Comparison of ENCODE assay signal across 14 mouse cellular contexts in the genomic region with DNA sequence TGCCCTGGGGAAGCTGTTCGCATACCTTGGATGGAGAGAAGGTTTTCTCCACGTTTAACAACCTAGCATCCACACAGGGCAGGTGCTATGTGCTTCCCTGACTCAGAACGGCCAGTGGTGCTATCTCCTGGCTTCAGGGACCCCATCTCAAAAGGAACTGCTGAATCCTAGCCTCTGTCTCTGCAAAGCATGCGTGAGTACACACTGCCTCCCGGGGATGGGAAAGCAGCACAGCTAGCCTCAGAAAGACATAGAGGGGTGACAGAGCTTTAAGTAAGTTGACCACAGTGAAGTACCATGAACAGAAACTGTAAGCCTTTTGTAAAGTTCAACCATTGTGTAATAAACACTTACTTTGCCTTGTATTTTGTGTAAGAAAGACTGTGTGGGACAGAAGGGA. TPM values are rescaled to one million over a fixed set of nuclear protein-coding genes. Genes with fewer than 3 reads are reported as not detected.
A peak's percentile ranks its signal among the peaks of the same experiment; 100 is the strongest.
DNase-seq lines count a peak whose midpoint lies in the region; ATAC-seq and TF ChIP-seq lines count a peak whose summit lies in the region.
"Had no signal": no experiment of that assay in that cellular context is flagged by ENCODE, and none has a peak within 500 bp of the region (broad histone marks: within the 10 kb centered on the region; RNA-seq: fewer than 3 reads in every experiment).

No protein-coding gene starts in this region.

- ATAC-seq in forebrain, embryonic 15.5 days (replicated peaks): 0 out of 2 replicates have a peak, but pooled peaks have one; percentile 11
- ATAC-seq in kidney, postnatal 0 days (replicated peaks; ENCODE audit: low FRiP score, low read depth): no peak
- ATAC-seq in limb, embryonic 15.5 days (ENCODE audit: insufficient number of reproducible peaks, low FRiP score, low TSS enrichment, low read depth): no peak

- H3K4me2 ChIP-seq in forebrain, embryonic 15.5 days (replicated peaks): no peak overlapping the region
- H3K4me2 ChIP-seq in kidney, postnatal 0 days (ENCODE audit: low read length): peak overlapping the region; percentile 43; the same call in 1 of the 2 replicates
- H3K4me2 ChIP-seq in CH12.LX (ENCODE audit: insufficient read depth, low read depth, poor library complexity, severe bottlenecking): no peak overlapping the region
- H3K4me2 ChIP-seq in limb, embryonic 15.5 days: peak overlapping the region; percentile 37; the same call in 1 of the 2 replicates
- H3K4me2 ChIP-seq: liver, embryonic 13.5 days had no signal

- TF ChIP-seq RAD21 in CH12.LX (IDR thresholded peaks at IDR 0.05; ENCODE audit: low read depth, low read length): peak; percentile 26

- in situ Hi-C loops in CH12.LX (cut with MboI; ENCODE audit: low pct_ligation_motif_present, low pct_unique_long_range_greater_than_20kb, low sequenced_read_pairs): no loop called here

- no peaks in the 10 kb centered on the region for H3K27me3 ChIP-seq in forebrain, embryonic 15.5 days
- H3K27me3 ChIP-seq in forebrain, embryonic 10.5 days (ENCODE audit: poor library complexity, severe bottlenecking): peaks cover 24% of the 10 kb centered on the region; the same call in 1 of the 2 replicates
- peaks cover 6% of the 10 kb centered on the region; the same call in 1 of the 2 replicates for H3K27me3 ChIP-seq in kidney, postnatal 0 days (ENCODE audit: insufficient read depth, low read length)
- H3K27me3 ChIP-seq in CH12.LX (replicated peaks): no peaks in the 10 kb centered on the region
- H3K27me3 ChIP-seq in limb, embryonic 15.5 days: peaks cover 12% of the 10 kb centered on the region; the same call in 1 of the 2 replicates

- H3K4me3 ChIP-seq in forebrain, embryonic 15.5 days: no peak overlapping the region
- no peak overlapping the region for H3K4me3 ChIP-seq in forebrain, embryonic 10.5 days
- H3K4me3 ChIP-seq in kidney, postnatal 0 days (replicated peaks; ENCODE audit: low read depth, low read length): no peak overlapping the region
- no peak overlapping the region for H3K4me3 ChIP-seq in CH12.LX (replicated peaks in 1 of 3; ENCODE audit: low read depth in 2 of 3, low read length in 2 of 3, poor library complexity in 1 of 3)
- H3K4me3 ChIP-seq in limb, embryonic 15.5 days: no peak overlapping the region
- H3K4me3 ChIP-seq: liver, embryonic 13.5 days; megakaryocyte, embryonic 14.5 days had no signal

- peaks cover 11% of the 10 kb centered on the region for H3K4me1 ChIP-seq in forebrain, embryonic 15.5 days
- H3K4me1 ChIP-seq in forebrain, embryonic 10.5 days: peaks cover 17% of the 10 kb centered on the region; the same call in 1 of the 2 replicates
- 0 out of 2 replicates have a peak, but pooled peaks cover 6% of the 10 kb centered on the region for H3K4me1 ChIP-seq in kidney, postnatal 0 days (replicated peaks; ENCODE audit: insufficient read depth, low read length)
- peaks cover 0 to 5% of the 10 kb centered on the region in 2 experiments; a peak in 1 of 4 replicates for H3K4me1 ChIP-seq in CH12.LX (ENCODE audit: control insufficient read depth in 1 of 2, insufficient read depth in 2 of 2)
- peaks cover 11% of the 10 kb centered on the region for H3K4me1 ChIP-seq in limb, embryonic 15.5 days

- TF ChIP-seq POLR2A in CH12.LX (IDR thresholded peaks at IDR 0.05; ENCODE audit: low read depth, low read length): no peak

- dilution Hi-C loops in CH12.LX (cut with MboI; ENCODE audit: extremely low pct_ligation_motif_present, extremely low pct_unique_long_range_greater_than_20kb, low sequenced_read_pairs): no loop called here

- TF ChIP-seq EP300 in CH12.LX (IDR thresholded peaks at IDR 0.05; ENCODE audit: low read length): no peak

- no peaks in the 10 kb centered on the region for H3K79me2 ChIP-seq in CH12.LX (replicated peaks; ENCODE audit: control insufficient read depth, extremely low read depth, insufficient read depth, poor library complexity, severe bottlenecking)

- no peaks in the 10 kb centered on the region for H3K36me3 ChIP-seq in forebrain, embryonic 15.5 days
- H3K36me3 ChIP-seq in forebrain, embryonic 10.5 days (replicated peaks): no peaks in the 10 kb centered on the region
- H3K36me3 ChIP-seq in kidney, postnatal 0 days (ENCODE audit: insufficient read depth, low read length): no peaks in the 10 kb centered on the region
- no peaks in the 10 kb centered on the region for H3K36me3 ChIP-seq in CH12.LX (replicated peaks in 1 of 2; ENCODE audit: control insufficient read depth in 1 of 2, insufficient read depth in 1 of 2, low read length in 1 of 2)
- no peaks in the 10 kb centered on the region for H3K36me3 ChIP-seq in limb, embryonic 15.5 days
- H3K36me3 ChIP-seq: liver, embryonic 13.5 days had no signal

- peak; percentile 47; the same call in 1 of the 2 replicates for TF ChIP-seq CTCF in kidney, postnatal 0 days (IDR thresholded peaks at IDR 0.05; ENCODE audit: low read depth)
- TF ChIP-seq CTCF in CH12.LX (conservative IDR thresholded peaks at IDR 0.05 in 1 of 2, IDR thresholded peaks at IDR 0.05 in 1 of 2; ENCODE audit: low read depth in 2 of 2, low read length in 2 of 2): peak in 1 of 2 experiments; percentile 21; a peak in 1 of 4 replicates

- no peak for DNase-seq in forebrain, embryonic 10.5 days (ENCODE audit: extremely low spot score, low spot score)
- DNase-seq in kidney, postnatal 0 days (ENCODE audit: low spot score): peak; percentile 30
- no peak for DNase-seq in kidney, adult 18-20 months
- DNase-seq in CH12.LX (ENCODE audit: extremely low read depth): no peak
- no peak for DNase-seq in urinary bladder, adult 2 months (ENCODE audit: low spot score)
- DNase-seq in urinary bladder, postnatal 14 days (ENCODE audit: low spot score): no peak
- DNase-seq: heart, postnatal 10 days; kidney, postnatal 14 days; layer of hippocampus, postnatal 36 days; liver, embryonic 13.5 days; right cerebral cortex, postnatal 14 days had no signal

- H3K27ac ChIP-seq in forebrain, embryonic 15.5 days (replicated peaks): no peak overlapping the region
- H3K27ac ChIP-seq in forebrain, embryonic 10.5 days: no peak overlapping the region
- no peak overlapping the region for H3K27ac ChIP-seq in kidney, postnatal 0 days
- no peak overlapping the region for H3K27ac ChIP-seq in CH12.LX (ENCODE audit: insufficient read depth, low read depth)
- H3K27ac ChIP-seq in limb, embryonic 15.5 days: no peak overlapping the region
- H3K27ac ChIP-seq: liver, embryonic 13.5 days had no signal

- no peak overlapping the region for H3K9ac ChIP-seq in forebrain, embryonic 15.5 days (replicated peaks)
- no peak overlapping the region for H3K9ac ChIP-seq in kidney, postnatal 0 days (ENCODE audit: low read depth, low read length)
- H3K9ac ChIP-seq in CH12.LX (ENCODE audit: insufficient read depth, low read depth): no peak overlapping the region
- H3K9ac ChIP-seq in limb, embryonic 15.5 days: no peak overlapping the region
- H3K9ac ChIP-seq: liver, embryonic 13.5 days had no signal

- 68% methylated on average over 5 of the region's 5 CpGs for WGBS in forebrain, embryonic 15.5 days
- WGBS in forebrain, embryonic 10.5 days: 73% methylated on average over 5 of the region's 5 CpGs
- 52% methylated on average over 5 of the region's 5 CpGs for WGBS in kidney, postnatal 0 days
- 51% methylated on average over 5 of the region's 5 CpGs for WGBS in limb, embryonic 15.5 days

- H3K9me3 ChIP-seq in forebrain, embryonic 15.5 days: no peaks in the 10 kb centered on the region
- H3K9me3 ChIP-seq in forebrain, embryonic 10.5 days: no peaks in the 10 kb centered on the region
- H3K9me3 ChIP-seq in kidney, postnatal 0 days (replicated peaks; ENCODE audit: low read length): no peaks in the 10 kb centered on the region
- no peaks in the 10 kb centered on the region for H3K9me3 ChIP-seq in CH12.LX (replicated peaks; ENCODE audit: low read length)
- H3K9me3 ChIP-seq in limb, embryonic 15.5 days: no peaks in the 10 kb centered on the region
- H3K9me3 ChIP-seq: liver, embryonic 13.5 days; megakaryocyte, embryonic 14.5 days had no signal

TF ChIP-seq in CH12.LX, 34 proteins besides CTCF, POLR2A, EP300 and RAD21 (continues in another document):
- TF ChIP-seq ZMIZ1 (IDR thresholded peaks at IDR 0.05; ENCODE audit: low read depth, low read length) (no peak), USF1 (IDR thresholded peaks at IDR 0.05; ENCODE audit: low read depth, low read length) (no peak), SIN3A (IDR thresholded peaks at IDR 0.05; ENCODE audit: low read length) (no peak), PAX5 (IDR thresholded peaks at IDR 0.05; ENCODE audit: low read length) (no peak)

RNA-seq across cellular contexts. Expression of a gene that starts 0.5 kb away (rescaled TPM):
- polyA plus RNA-seq in forebrain, embryonic 15.5 days (2015; fragmentation: Nextera tagmentation; extraction: Ambion mirVana): 49.9 and 51.2 TPM in 2 replicates
- polyA plus RNA-seq in forebrain, embryonic 10.5 days (2016; fragmentation: Nextera tagmentation; extraction: Ambion mirVana): 3.5 and 3.7 TPM in 2 replicates
- 2.0 and 2.7 TPM in 2 replicates for polyA plus RNA-seq in kidney, postnatal 0 days (2015; fragmentation: Nextera tagmentation; extraction: Ambion mirVana)
- total RNA-seq in CH12.LX (2012; rRNA removed): 0.04 TPM in 2 replicates
- 0.14 TPM in 1 of 2 replicates, not detected in the other for total RNA-seq in CH12.LX (2014; rRNA removed)
- 0.17 TPM in 1 of 2 replicates, not detected in the other for polyA plus RNA-seq in CH12.LX (2012; ENCODE audit: insufficient read length, low read depth)
- 3.4 and 4.3 TPM in 2 replicates for polyA plus RNA-seq in limb, embryonic 15.5 days (2015; fragmentation: Nextera tagmentation; extraction: Ambion mirVana)
- 0.76 and 1.2 TPM in 2 replicates for polyA plus RNA-seq in urinary bladder, adult 2 months (2012; rRNA removed)
- total RNA-seq: heart, postnatal 10 days had no signal

RNA-seq across cellular contexts. Expression of a gene that starts 30.7 kb away (rescaled TPM):
- 0.11 and 0.15 TPM in 2 replicates for polyA plus RNA-seq in forebrain, embryonic 15.5 days (2015; fragmentation: Nextera tagmentation; extraction: Ambion mirVana)
- polyA plus RNA-seq in forebrain, embryonic 10.5 days (2016; fragmentation: Nextera tagmentation; extraction: Ambion mirVana): 0.04 and 0.09 TPM in 2 replicates
- 0.54 and 0.89 TPM in 2 replicates for polyA plus RNA-seq in kidney, postnatal 0 days (2015; fragmentation: Nextera tagmentation; extraction: Ambion mirVana)
- total RNA-seq in CH12.LX (2012; rRNA removed) (0.04 TPM in 1 of 2 replicates, not detected in the other), CH12.LX (2014; rRNA removed) (0.09 TPM in 1 of 2 replicates, not detected in the other)
- polyA plus RNA-seq in CH12.LX (2012; ENCODE audit: insufficient read length, low read depth): 0.33 and 0.49 TPM in 2 replicates
- 0.17 and 0.19 TPM in 2 replicates for polyA plus RNA-seq in limb, embryonic 15.5 days (2015; fragmentation: Nextera tagmentation; extraction: Ambion mirVana)
- polyA plus RNA-seq in urinary bladder, adult 2 months (2012; rRNA removed): 35.2 and 43.3 TPM in 2 replicates

RNA-seq across cellular contexts. Expression of a gene that starts 53.2 kb away (rescaled TPM):
- 1.3 TPM in 2 replicates for polyA plus RNA-seq in forebrain, embryonic 15.5 days (2015; fragmentation: Nextera tagmentation; extraction: Ambion mirVana)
- polyA plus RNA-seq in forebrain, embryonic 10.5 days (2016; fragmentation: Nextera tagmentation; extraction: Ambion mirVana): 1.2 and 1.7 TPM in 2 replicates
- polyA plus RNA-seq in kidney, postnatal 0 days (2015; fragmentation: Nextera tagmentation; extraction: Ambion mirVana): 1.5 and 1.7 TPM in 2 replicates
- total RNA-seq in CH12.LX (2012; rRNA removed) (18.3 and 19.4 TPM in 2 replicates), CH12.LX (2014; rRNA removed) (5.9 and 24.0 TPM in 2 replicates)
- polyA plus RNA-seq in CH12.LX (2012; ENCODE audit: insufficient read length, low read depth): 18.7 and 20.1 TPM in 2 replicates
- polyA plus RNA-seq in limb, embryonic 15.5 days (2015; fragmentation: Nextera tagmentation; extraction: Ambion mirVana): 7.2 and 7.4 TPM in 2 replicates
- polyA plus RNA-seq in urinary bladder, adult 2 months (2012; rRNA removed): 4.0 and 5.0 TPM in 2 replicates

Comparison
In these comparisons a context has a peak if more than half of its experiments do, and no peak if none do; other contexts are left out.
1. H3K4me2 ChIP-seq: peak in kidney, postnatal 0 days (single experiment) and limb, embryonic 15.5 days (single experiment); none in forebrain, embryonic 15.5 days (single experiment) and CH12.LX (single experiment).
2. RNA of a gene that starts 30.7 kb away (polyA plus RNA-seq): 35.2 to 43.3 TPM in urinary bladder, adult 2 months; 0.54 to 0.89 TPM in kidney, postnatal 0 days, 0.33 to 0.49 TPM in CH12.LX, 0.17 to 0.19 TPM in limb, embryonic 15.5 days, 0.11 to 0.15 TPM in forebrain, embryonic 15.5 days and 0.04 to 0.09 TPM in forebrain, embryonic 10.5 days; every median in the first group is over 10 times any median in the second.